Mouse (Mus musculus): ENCODE measurements around the gene Gramd1a. TPM values are rescaled to one million over a fixed set of nuclear protein-coding genes. Genes with fewer than 3 reads are reported as not detected.

Gene Gramd1a
- polyA plus RNA-seq, 1 experiment, result 57.1 TPM

DNA sequence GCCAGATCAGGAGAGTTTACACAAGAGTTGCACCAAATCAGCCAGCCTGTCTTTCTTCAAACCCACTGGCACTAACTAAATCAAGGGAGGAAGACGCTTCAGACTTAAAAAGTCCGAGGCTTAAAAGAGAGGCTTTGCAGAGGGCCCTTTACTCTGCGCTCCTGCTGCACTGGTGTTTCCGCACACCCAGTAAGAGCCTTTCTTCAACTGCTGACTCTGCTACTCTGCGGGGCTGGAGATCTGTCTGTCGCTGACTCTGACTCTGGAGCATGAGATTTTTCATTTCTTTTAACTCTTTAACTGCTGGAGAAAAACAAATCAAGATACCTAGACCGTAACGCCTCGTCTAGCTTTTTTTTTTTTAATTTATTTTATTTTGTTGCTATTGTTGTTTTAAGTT is 71.6 kb downstream of the Gramd1a start:
- H3K27ac ChIP-seq (ENCODE audit: insufficient read depth, low read depth, low read length), result no peak overlapping the region

DNA sequence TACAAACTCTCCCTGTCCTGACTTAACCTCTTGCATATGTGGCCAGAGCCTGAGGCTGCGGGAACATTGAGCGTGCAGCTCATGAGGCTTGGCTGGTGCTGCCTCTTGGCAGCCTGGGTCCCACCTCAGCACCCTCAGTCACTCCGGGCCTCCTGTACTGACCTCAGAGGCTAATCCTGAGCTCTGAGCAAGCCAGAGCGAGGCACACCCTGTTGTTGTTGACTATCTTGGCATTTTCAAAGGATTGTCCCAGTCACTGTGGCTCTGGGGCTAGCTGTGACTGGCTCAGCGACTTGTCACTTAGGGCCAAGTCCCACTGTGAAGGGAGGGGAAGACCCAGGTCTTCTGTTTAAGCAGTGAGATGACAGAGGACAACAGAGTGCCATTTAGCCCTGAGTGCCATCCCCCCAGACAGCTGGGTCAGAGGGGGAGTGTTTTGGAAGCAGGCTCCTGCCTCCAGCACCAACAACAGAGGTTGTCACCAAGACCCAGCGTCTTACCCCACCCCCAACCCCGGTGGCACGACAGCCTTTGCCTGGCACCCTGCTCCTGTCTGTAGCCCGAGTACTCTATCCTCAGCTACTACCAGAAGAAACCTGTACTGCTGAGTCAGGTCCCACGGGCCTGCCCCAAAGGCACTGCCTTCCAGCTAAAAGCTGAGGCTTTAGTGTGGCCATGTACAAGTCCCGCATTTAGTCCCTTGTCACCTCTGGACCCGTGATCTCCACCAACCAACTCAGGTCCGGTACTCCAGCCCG is 72.7 kb downstream of the Gramd1a start:
- Histone ChIP-seq H3K4me3 (ENCODE audit: insufficient read depth, low read depth, low read length) (no peak overlapping the region), H3K27me3 (replicated peaks; ENCODE audit: control insufficient read depth, insufficient read depth, low read length) (no peaks in the 10 kb centered on the region), H3K4me1 (ENCODE audit: control insufficient read depth, insufficient read depth, low read length) (no peaks in the 10 kb centered on the region), H3K27ac (ENCODE audit: insufficient read depth, low read depth, low read length) (no peak overlapping the region), H3K36me3 (ENCODE audit: control insufficient read depth, insufficient read depth, low read length) (no peaks in the 10 kb centered on the region)
- DNase-seq, result peak; percentile 35
- TF ChIP-seq POLR2A (IDR thresholded peaks at IDR 0.05; ENCODE audit: low read depth, low read length) (no peak), CTCF (conservative IDR thresholded peaks at IDR 0.05; ENCODE audit: insufficient read depth, insufficient read length, low read depth, low read length) (no peak)
- 63% methylated on average over 14 of the region's 14 CpGs for WGBS

More for the DNA sequence above, 71.6 kb downstream of the Gramd1a start:
- Histone ChIP-seq H3K36me3 (ENCODE audit: control insufficient read depth, insufficient read depth, low read length) (no peaks in the 10 kb centered on the region), H3K4me3 (ENCODE audit: insufficient read depth, low read depth, low read length) (no peak overlapping the region), H3K4me1 (ENCODE audit: control insufficient read depth, insufficient read depth, low read length) (no peaks in the 10 kb centered on the region), H3K27me3 (replicated peaks; ENCODE audit: control insufficient read depth, insufficient read depth, low read length) (no peaks in the 10 kb centered on the region)
- WGBS, result 66% methylated on average over 9 of the region's 9 CpGs
- no peak for TF ChIP-seq POLR2A (IDR thresholded peaks at IDR 0.05; ENCODE audit: low read depth, low read length)
- no peak for TF ChIP-seq CTCF (conservative IDR thresholded peaks at IDR 0.05; ENCODE audit: insufficient read depth, insufficient read length, low read depth, low read length)
- DNase-seq, result no peak

DNA sequence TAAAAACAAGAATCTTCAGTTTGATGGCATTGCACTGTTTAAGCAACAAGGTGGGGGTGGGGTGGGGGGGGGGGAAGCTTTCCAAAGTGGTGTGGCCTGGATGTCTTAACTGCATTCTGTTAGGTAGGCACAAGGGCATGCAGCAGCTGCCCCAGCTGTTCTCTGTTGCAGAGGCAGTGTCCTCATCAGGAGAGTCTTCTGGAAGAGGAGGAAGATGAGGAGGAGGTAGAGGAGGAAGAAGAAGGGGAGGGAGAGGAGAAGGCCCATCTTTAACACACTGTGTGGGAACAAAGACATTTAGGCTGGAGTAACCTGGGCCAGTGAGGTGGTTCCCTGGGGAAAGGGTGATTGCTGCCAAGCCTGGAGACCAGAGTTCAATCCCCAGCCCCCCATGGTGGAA is 73.6 kb downstream of the Gramd1a start:
- Histone ChIP-seq H3K36me3 (ENCODE audit: control insufficient read depth, insufficient read depth, low read length) (no peaks in the 10 kb centered on the region), H3K4me3 (ENCODE audit: insufficient read depth, low read depth, low read length) (no peak overlapping the region), H3K27me3 (replicated peaks; ENCODE audit: control insufficient read depth, insufficient read depth, low read length) (no peaks in the 10 kb centered on the region), H3K4me1 (ENCODE audit: control insufficient read depth, insufficient read depth, low read length) (no peaks in the 10 kb centered on the region), H3K27ac (ENCODE audit: insufficient read depth, low read depth, low read length) (no peak overlapping the region)
- TF ChIP-seq POLR2A (IDR thresholded peaks at IDR 0.05; ENCODE audit: low read depth, low read length) (no peak), CTCF (conservative IDR thresholded peaks at IDR 0.05; ENCODE audit: insufficient read depth, insufficient read length, low read depth, low read length) (no peak)
- no peak for DNase-seq

DNA sequence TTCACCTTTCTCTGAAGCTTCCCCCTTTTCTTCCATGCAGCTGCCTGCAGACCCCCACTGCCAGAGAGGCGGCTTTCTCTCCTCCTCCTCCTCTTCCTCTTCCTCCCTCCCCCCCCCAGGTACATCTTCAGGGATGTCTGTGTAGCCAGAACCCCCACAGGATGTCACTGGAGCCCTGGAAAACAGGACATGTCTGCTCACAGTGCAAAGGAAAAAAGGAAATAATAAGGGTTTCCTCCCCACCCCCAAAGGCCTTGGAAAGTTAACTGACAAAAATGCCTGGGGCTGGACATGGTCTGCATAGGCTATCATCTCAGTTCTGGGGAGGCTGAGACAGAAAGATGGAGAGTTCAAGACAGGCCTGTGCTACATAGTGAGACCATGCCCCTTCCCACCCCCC is 74.6 kb downstream of the Gramd1a start:
- 64% methylated on average over 1 of the region's 1 CpGs for WGBS
- no peak overlapping the region for H3K4me3 ChIP-seq (ENCODE audit: insufficient read depth, low read depth, low read length)
- DNase-seq, result no peak
- no peaks in the 10 kb centered on the region for H3K36me3 ChIP-seq (ENCODE audit: control insufficient read depth, insufficient read depth, low read length)
- no peak overlapping the region for H3K27ac ChIP-seq (ENCODE audit: insufficient read depth, low read depth, low read length)
- no peaks in the 10 kb centered on the region for H3K4me1 ChIP-seq (ENCODE audit: control insufficient read depth, insufficient read depth, low read length)
- no peaks in the 10 kb centered on the region for H3K27me3 ChIP-seq (replicated peaks; ENCODE audit: control insufficient read depth, insufficient read depth, low read length)
- no peak for TF ChIP-seq POLR2A (IDR thresholded peaks at IDR 0.05; ENCODE audit: low read depth, low read length)
- no peak for TF ChIP-seq CTCF (conservative IDR thresholded peaks at IDR 0.05; ENCODE audit: insufficient read depth, insufficient read length, low read depth, low read length)

DNA sequence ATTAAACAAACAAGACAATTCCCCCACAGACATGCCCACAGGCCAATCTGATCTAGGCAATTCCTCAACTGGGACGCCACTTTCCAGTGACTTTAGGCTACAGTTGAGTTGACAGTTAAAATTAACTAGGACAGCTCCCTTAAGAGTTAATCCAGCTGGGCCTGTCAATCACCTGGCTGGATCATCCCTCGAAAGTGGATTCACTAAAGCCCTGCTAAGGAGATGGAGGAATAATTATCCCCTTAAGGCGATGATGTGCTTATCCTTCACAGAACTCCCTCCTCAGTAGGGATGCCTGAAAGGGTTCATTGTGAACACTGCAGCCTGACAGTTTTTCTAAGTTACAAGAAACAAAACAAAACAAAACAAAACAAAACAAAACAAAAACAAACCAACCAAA is 75.1 kb downstream of the Gramd1a start:
- no peaks in the 10 kb centered on the region for H3K36me3 ChIP-seq (ENCODE audit: control insufficient read depth, insufficient read depth, low read length)
- H3K27me3 ChIP-seq (replicated peaks; ENCODE audit: control insufficient read depth, insufficient read depth, low read length), result no peaks in the 10 kb centered on the region
- no peaks in the 10 kb centered on the region for H3K4me1 ChIP-seq (ENCODE audit: control insufficient read depth, insufficient read depth, low read length)
- DNase-seq, result no peak
- WGBS, result 68% methylated on average over 3 of the region's 3 CpGs
- no peak overlapping the region for H3K4me3 ChIP-seq (ENCODE audit: insufficient read depth, low read depth, low read length)
- H3K27ac ChIP-seq (ENCODE audit: insufficient read depth, low read depth, low read length), result no peak overlapping the region
- no peak for TF ChIP-seq CTCF (conservative IDR thresholded peaks at IDR 0.05; ENCODE audit: insufficient read depth, insufficient read length, low read depth, low read length)
- no peak for TF ChIP-seq POLR2A (IDR thresholded peaks at IDR 0.05; ENCODE audit: low read depth, low read length)

Other genes starting within 250 kb of the Gramd1a start
- gene Mag, start 241.0 kb downstream of the Gramd1a start, polyA plus RNA-seq (2012; rRNA removed), result 0.71 and 0.94 TPM in 2 replicates
- 1.1 TPM in 1 of 2 replicates, not detected in the other for gene Hamp2, start 231.2 kb downstream of the Gramd1a start, polyA plus RNA-seq (2012; rRNA removed)
- not detected in 2 replicates for gene Hamp, start 211.9 kb downstream of the Gramd1a start, polyA plus RNA-seq (2012; rRNA removed)
- 118 and 124 TPM in 2 replicates for gene Usf2, start 199.1 kb downstream of the Gramd1a start, polyA plus RNA-seq (2012; rRNA removed)
- 60.7 and 70.2 TPM in 2 replicates for gene Lsr, start 182.4 kb downstream of the Gramd1a start, polyA plus RNA-seq (2012; rRNA removed)
- gene Fam187b, start 182.1 kb downstream of the Gramd1a start, polyA plus RNA-seq (2012; rRNA removed), result 9.1 and 12.7 TPM in 2 replicates
- gene Fxyd5, start 113.4 kb downstream of the Gramd1a start, polyA plus RNA-seq (2012; rRNA removed), result 37.2 and 54.2 TPM in 2 replicates
- 1.8 and 2.2 TPM in 2 replicates for gene Fxyd7, start 104.4 kb downstream of the Gramd1a start, polyA plus RNA-seq (2012; rRNA removed)
- gene Fxyd1, start 98.7 kb downstream of the Gramd1a start, polyA plus RNA-seq (2012; rRNA removed), result 107 and 119 TPM in 2 replicates
- 0.99 and 2.2 TPM in 2 replicates for gene Lgi4, start 96.6 kb downstream of the Gramd1a start, polyA plus RNA-seq (2012; rRNA removed)
- gene Fxyd3, start 79.2 kb downstream of the Gramd1a start, polyA plus RNA-seq (2012; rRNA removed), result 4.8 and 5.1 TPM in 2 replicates
- gene Hpn, start 40.6 kb downstream of the Gramd1a start, polyA plus RNA-seq (2012; rRNA removed), result 626 and 739 TPM in 2 replicates
- 25.1 and 27.9 TPM in 2 replicates for gene Scn1b, start 28.9 kb downstream of the Gramd1a start, polyA plus RNA-seq (2012; rRNA removed)
- not detected in 2 replicates for gene Scgb2b2, start 134.6 kb upstream of the Gramd1a start, polyA plus RNA-seq (2012; rRNA removed)
- not detected in 2 replicates for gene Scgb1b2, start 135.9 kb upstream of the Gramd1a start, polyA plus RNA-seq (2012; rRNA removed)
- not detected in 2 replicates for gene Scgb2b3, start 206.2 kb upstream of the Gramd1a start, polyA plus RNA-seq (2012; rRNA removed)
- not detected in 2 replicates for gene Scgb1b3, start 219.7 kb upstream of the Gramd1a start, polyA plus RNA-seq (2012; rRNA removed)